In genomic region chr10:76317623-76318022, GRCm38 (mm10) we compare ENCODE assay signal across 29 mouse cellular contexts. TPM values are rescaled to one million over a fixed set of nuclear protein-coding genes. Genes with fewer than 3 reads are reported as not detected.
DNase-seq lines count a peak whose midpoint lies in the region; ATAC-seq and TF ChIP-seq lines count a peak whose summit lies in the region.
"Had no signal": no experiment of that assay in that cellular context is flagged by ENCODE, and none has a peak within 500 bp of the region (broad histone marks: within the 10 kb centered on the region; RNA-seq: fewer than 3 reads in every experiment).

No protein-coding gene starts in this region.

- DNase-seq in cerebellum, adult 11-12 months, result peak; percentile 22
- no peak for DNase-seq in layer of hippocampus, adult 2 months (ENCODE audit: low spot score in 2 of 2)
- DNase-seq in layer of hippocampus, postnatal 25 days (ENCODE audit: extremely low spot score in 1 of 2, low spot score in 1 of 2), result no peak
- peak; percentile 45 to 54 for DNase-seq in left cerebral cortex, adult 9 months (ENCODE audit: low spot score in 2 of 2)
- no peak for DNase-seq in left cerebral cortex, postnatal 36 days (ENCODE audit: low spot score in 2 of 2)
- DNase-seq in urinary bladder, adult 2 months (ENCODE audit: low spot score), result no peak
- DNase-seq: adrenal gland, adult 8-10 months; cerebellum, postnatal 14 days; gastrocnemius, adult 2 months; heart, postnatal 10 days; kidney, adult 18-20 months; kidney, postnatal 25 days; liver, embryonic 13.5 days; lung, adult 18-20 months; lung, postnatal 4 days; right cerebral cortex, postnatal 14 days; thymus, postnatal 4 days had no signal

- H3K27ac ChIP-seq in layer of hippocampus, adult 2 months, result peak overlapping the region; percentile 8
- H3K27ac ChIP-seq: embryonic facial prominence, embryonic 12.5 days; gastrocnemius, adult 2 months; heart, embryonic 13.5 days; kidney, embryonic 15.5 days; limb, embryonic 10.5 days; limb, embryonic 15.5 days; liver, embryonic 13.5 days; midbrain, embryonic 12.5 days; neural tube, embryonic 13.5 days had no signal

- intact Hi-C loops in left cerebral cortex, postnatal 36 days (cut with DNase I), result no loop called here

- ATAC-seq in cerebellum, adult (ENCODE audit: insufficient number of reproducible peaks, low FRiP score, low TSS enrichment), result no peak
- ATAC-seq: forebrain, embryonic 16.5 days; hindbrain, embryonic 16.5 days; lung, postnatal 0 days had no signal

- TF ChIP-seq CTCF in layer of hippocampus, adult 2 months (conservative IDR thresholded peaks at IDR 0.05), result no peak

- no peak overlapping the region for H3K4me3 ChIP-seq in layer of hippocampus, adult 2 months
- H3K4me3 ChIP-seq: embryonic facial prominence, embryonic 12.5 days; gastrocnemius, adult 2 months; heart, embryonic 13.5 days; kidney, embryonic 15.5 days; limb, embryonic 10.5 days; limb, embryonic 15.5 days; liver, embryonic 13.5 days; megakaryocyte, embryonic 14.5 days; midbrain, embryonic 12.5 days; neural tube, embryonic 13.5 days had no signal

RNA-seq across cellular contexts. Expression of gene Dip2a, which starts 27.5 kb away (rescaled TPM):
- 10 to 100 TPM; 50.9 to 51.0 TPM for total RNA-seq in layer of hippocampus, adult 2 months (2021)
- 10 to 100 TPM; 55.2 to 56.6 TPM for total RNA-seq in layer of hippocampus, postnatal 25 days (2021)
- 10 to 100 TPM; 57.4 to 61.4 TPM for total RNA-seq in left cerebral cortex, postnatal 36 days (2021)
- 12.8 and 15.0 TPM in 2 replicates for polyA plus RNA-seq in urinary bladder, adult 2 months (2012; rRNA removed)

Comparison
In these comparisons a context has a peak if more than half of its experiments do, and no peak if none do; other contexts are left out.
1. DNase-seq: peak in cerebellum, adult 11-12 months (single experiment) and left cerebral cortex, adult 9 months (2 of 2); none in layer of hippocampus, adult 2 months (0 of 2), layer of hippocampus, postnatal 25 days (0 of 2), left cerebral cortex, postnatal 36 days (0 of 2) and urinary bladder, adult 2 months (single experiment).